Mouse (Mus musculus) intestine, embryonic 16.5 days (tissue): Measurements from ENCODE around the gene Sept6. TPM values are rescaled to one million over a fixed set of nuclear protein-coding genes. Genes with fewer than 3 reads are reported as not detected.

Experiments used
- polyA plus RNA-seq: library from polyadenylated mRNA; unstranded; fragments of >200 nt; fragmentation: Nextera tagmentation; extraction: Ambion mirVana; gene quantifications from 2 replicates; pipeline ENCODE4 v1.2.1, GENCODE M21; 2015

Sept6 gene
- polyA plus RNA-seq, 1 experiment from 2014 or later: 12.1 TPM

Other genes with a start within 250 kb of the Sept6 start
- 4.4 and 4.7 TPM in 2 replicates for gene Slc25a43, start 248.1 kb downstream of the Sept6 start, polyA plus RNA-seq
- gene Slc25a5, start 196.1 kb downstream of the Sept6 start, polyA plus RNA-seq: 1,210 and 1,225 TPM in 2 replicates
- gene Ube2a, start 117.9 kb downstream of the Sept6 start, polyA plus RNA-seq: 105 and 108 TPM in 2 replicates
- 24.9 and 25.5 TPM in 2 replicates for gene C330007P06Rik, start 117.7 kb downstream of the Sept6 start, polyA plus RNA-seq
- gene Nkrf, start 88.9 kb downstream of the Sept6 start, polyA plus RNA-seq: 1.4 and 1.5 TPM in 2 replicates
- gene Sowahd, start 57.1 kb upstream of the Sept6 start, polyA plus RNA-seq: 0.11 TPM in 2 replicates
- 429 and 442 TPM in 2 replicates for gene Rpl39, start 93.6 kb upstream of the Sept6 start, polyA plus RNA-seq
- 12.1 and 14.2 TPM in 2 replicates for gene Upf3b, start 118.5 kb upstream of the Sept6 start, polyA plus RNA-seq
- 10.8 and 10.9 TPM in 2 replicates for gene Nkap, start 135.0 kb upstream of the Sept6 start, polyA plus RNA-seq
- gene Akap14, start 177.0 kb upstream of the Sept6 start, polyA plus RNA-seq: not detected in 2 replicates
- gene Ndufa1, start 199.4 kb upstream of the Sept6 start, polyA plus RNA-seq: 382 and 399 TPM in 2 replicates
- gene Rnf113a1, start 199.5 kb upstream of the Sept6 start, polyA plus RNA-seq: 7.6 and 8.1 TPM in 2 replicates
- gene Gm9, start 219.2 kb upstream of the Sept6 start, polyA plus RNA-seq: not detected in 2 replicates
- gene Rhox1, start 230.5 kb upstream of the Sept6 start, polyA plus RNA-seq: not detected in 2 replicates